Mouse (Mus musculus): ENCODE measurements at regions not wholly inside any gene's neighbourhood (a gene's known extent, or its start where the extent isn't known, plus 50 kb on each side); places are given as distances from the start of the nearest gene placed in this dataset.

DNA sequence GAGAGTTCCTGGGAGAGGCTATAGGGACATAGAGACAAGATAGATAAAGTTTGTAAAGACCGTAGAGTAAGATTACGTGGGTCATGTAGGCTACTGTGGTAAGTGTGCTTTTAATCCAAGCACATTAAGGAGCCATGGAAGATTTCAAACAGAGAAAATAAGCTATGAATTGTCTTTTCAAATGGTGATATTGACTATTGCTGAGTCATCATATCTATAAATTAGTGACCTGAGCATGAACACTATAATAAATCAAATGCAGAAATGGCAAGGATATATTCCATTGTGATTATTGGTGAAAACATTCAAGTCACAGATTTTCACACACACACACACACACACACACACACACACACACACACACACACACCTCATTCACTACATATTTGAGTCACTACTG is 355.3 kb upstream of the Ddhd1 start:
- Histone ChIP-seq H3K9me3 (no peaks in the 10 kb centered on the region), H3K27me3 (ENCODE audit: insufficient read depth, poor library complexity, severe bottlenecking) (no peaks in the 10 kb centered on the region), H3K36me3 (no peaks in the 10 kb centered on the region), H3K4me1 (replicated peaks) (0 out of 2 replicates have a peak, but pooled peaks cover 3% of the 10 kb centered on the region), H3K27ac (no peak overlapping the region), H3K4me3 (no peak overlapping the region)
- WGBS = 94% methylated on average over 2 of the region's 2 CpGs
- DNase-seq (ENCODE audit: low spot score) = no peak

DNA sequence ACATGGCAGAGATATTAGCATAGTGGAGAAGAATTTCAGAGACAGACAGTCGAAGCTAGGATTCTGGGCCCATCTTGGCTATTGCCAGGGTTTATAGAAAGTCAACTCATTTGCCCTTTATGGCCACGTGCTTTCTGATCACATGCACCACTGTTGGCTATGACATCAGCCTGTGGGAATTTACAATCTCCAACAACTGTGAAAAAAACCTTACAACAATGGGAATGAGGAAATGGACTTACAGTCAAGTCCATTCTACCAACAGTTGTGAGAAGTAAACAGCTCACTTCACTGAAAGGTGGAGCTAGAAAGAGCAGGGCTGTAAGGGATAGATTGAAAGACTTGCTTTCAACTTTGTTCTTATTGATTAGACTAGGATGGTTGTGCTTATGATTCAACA is 356.1 kb upstream of the Ddhd1 start:
- WGBS = 90% methylated on average over 2 of the region's 2 CpGs
- H3K27me3 ChIP-seq (ENCODE audit: insufficient read depth, poor library complexity, severe bottlenecking) = no peaks in the 10 kb centered on the region
- 0 out of 2 replicates have a peak, but pooled peaks cover 3% of the 10 kb centered on the region for H3K4me1 ChIP-seq (replicated peaks)
- H3K27ac ChIP-seq = no peak overlapping the region
- H3K9me3 ChIP-seq = no peaks in the 10 kb centered on the region
- H3K36me3 ChIP-seq = no peaks in the 10 kb centered on the region
- no peak overlapping the region for H3K4me3 ChIP-seq
- no peak for DNase-seq (ENCODE audit: low spot score)

DNA sequence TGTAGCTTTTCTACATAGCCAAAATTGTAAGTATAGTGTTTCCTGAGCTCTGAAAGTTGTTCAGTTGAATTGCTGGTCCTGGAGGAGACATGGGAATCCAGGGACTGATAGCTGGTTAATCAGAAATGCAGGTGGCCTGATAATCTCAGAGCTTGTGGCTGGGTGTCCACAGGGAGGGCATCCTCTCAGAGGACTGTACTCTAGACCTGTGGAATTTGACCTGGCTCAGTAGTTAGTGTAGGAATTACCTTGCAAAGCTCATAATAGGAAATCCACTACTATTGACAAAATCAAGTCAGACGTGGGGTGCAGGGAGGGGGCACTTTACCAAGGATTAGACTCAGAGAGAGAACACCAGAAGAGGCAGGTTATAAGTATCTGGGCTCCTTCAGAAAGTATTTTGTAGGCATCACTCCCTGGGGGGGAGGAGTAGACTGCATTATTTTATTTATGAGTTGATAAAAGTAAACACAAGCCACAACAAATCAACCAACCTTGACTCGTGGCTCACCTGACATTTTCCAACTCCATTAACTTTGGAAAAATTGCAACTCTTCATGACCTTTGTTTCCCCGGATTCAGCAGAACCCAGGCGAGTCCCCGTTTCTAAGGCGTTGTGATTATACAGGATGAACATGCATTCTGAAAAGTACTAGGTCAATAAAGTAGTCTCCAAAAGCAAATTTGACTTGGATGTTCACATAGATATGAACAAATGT is 357.9 kb upstream of the Ddhd1 start:
- Histone ChIP-seq H3K27me3 (ENCODE audit: insufficient read depth, poor library complexity, severe bottlenecking) (no peaks in the 10 kb centered on the region), H3K36me3 (no peaks in the 10 kb centered on the region), H3K4me3 (no peak overlapping the region), H3K9me3 (no peaks in the 10 kb centered on the region), H3K4me1 (replicated peaks) (0 out of 2 replicates have a peak, but pooled peaks cover 7% of the 10 kb centered on the region), H3K27ac (no peak overlapping the region)
- 92% methylated on average over 6 of the region's 6 CpGs for WGBS
- no peak for DNase-seq (ENCODE audit: low spot score)

DNA sequence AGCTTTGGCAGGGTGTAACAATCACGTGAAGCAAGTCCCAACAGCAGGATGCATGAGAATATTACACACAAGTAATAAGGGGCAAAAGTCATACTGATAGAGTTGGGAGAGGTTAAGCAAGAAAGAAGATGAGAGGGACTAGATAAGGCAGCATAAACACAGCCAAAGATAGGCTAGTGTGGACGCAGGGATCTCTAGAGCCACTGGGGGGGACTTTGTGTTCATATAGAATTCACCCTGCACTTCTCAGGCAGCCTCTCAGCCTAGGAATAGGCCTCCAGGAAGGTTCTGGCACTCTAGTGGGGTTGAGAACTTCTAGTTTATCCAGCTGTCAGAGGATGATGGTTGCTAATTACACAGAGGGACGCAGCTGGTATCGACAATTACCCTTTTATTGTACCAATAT is 358.8 kb upstream of the Ddhd1 start:
- H3K4me3 ChIP-seq = no peak overlapping the region
- no peaks in the 10 kb centered on the region for H3K9me3 ChIP-seq
- H3K36me3 ChIP-seq = no peaks in the 10 kb centered on the region
- H3K27ac ChIP-seq = no peak overlapping the region
- no peak for DNase-seq (ENCODE audit: low spot score)
- 75% methylated on average over 4 of the region's 4 CpGs for WGBS
- H3K4me1 ChIP-seq (replicated peaks) = 0 out of 2 replicates have a peak, but pooled peaks cover 7% of the 10 kb centered on the region
- no peaks in the 10 kb centered on the region for H3K27me3 ChIP-seq (ENCODE audit: insufficient read depth, poor library complexity, severe bottlenecking)

DNA sequence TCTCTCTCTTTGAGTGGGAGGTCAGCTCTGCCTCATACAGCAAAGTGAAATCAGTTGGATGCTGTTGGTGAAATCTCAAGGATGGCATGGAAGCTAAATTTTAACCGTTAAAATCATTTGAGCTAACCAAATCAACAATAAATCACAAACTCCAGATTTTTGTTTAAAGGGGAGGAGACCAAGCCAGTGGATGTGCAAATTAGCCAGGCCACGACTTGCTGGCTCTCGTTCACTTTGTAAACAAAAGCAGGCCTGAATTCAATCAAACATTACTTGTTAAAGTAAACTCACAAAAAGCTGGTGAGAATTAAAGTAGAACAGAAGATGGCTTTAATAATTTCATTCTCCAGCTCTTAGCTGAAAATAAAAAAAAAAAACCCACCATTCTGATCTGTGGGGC is 359.3 kb upstream of the Ddhd1 start:
- Histone ChIP-seq H3K4me1 (replicated peaks) (0 out of 2 replicates have a peak, but pooled peaks cover 7% of the 10 kb centered on the region), H3K36me3 (no peaks in the 10 kb centered on the region), H3K27me3 (ENCODE audit: insufficient read depth, poor library complexity, severe bottlenecking) (no peaks in the 10 kb centered on the region), H3K4me3 (no peak overlapping the region), H3K9me3 (no peaks in the 10 kb centered on the region), H3K27ac (no peak overlapping the region)
- WGBS = 72% methylated on average over 3 of the region's 3 CpGs
- no peak for DNase-seq (ENCODE audit: low spot score)

DNA sequence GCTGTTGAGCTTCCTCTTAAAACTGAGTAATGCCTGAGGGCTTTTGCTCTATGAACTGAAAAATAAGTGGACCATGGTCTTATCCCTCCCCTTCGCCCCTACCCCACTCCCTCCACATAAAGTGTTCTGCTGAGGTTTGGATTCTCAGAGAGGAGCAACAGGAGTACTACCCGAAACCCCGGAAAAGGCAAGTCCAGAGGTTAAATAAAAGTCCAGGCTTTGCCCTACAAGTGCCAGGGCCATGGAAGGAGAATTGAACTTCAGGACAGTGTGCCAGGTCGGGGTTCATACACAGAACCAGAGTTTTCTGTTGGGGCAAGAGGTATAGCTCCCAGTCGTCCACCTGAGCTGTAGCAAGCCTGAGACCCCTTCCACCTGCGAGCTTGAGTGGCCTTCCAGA is 360.0 kb upstream of the Ddhd1 start:
- no peak for DNase-seq (ENCODE audit: low spot score)
- WGBS = 79% methylated on average over 6 of the region's 6 CpGs
- Histone ChIP-seq H3K9me3 (no peaks in the 10 kb centered on the region), H3K4me3 (no peak overlapping the region), H3K27me3 (ENCODE audit: insufficient read depth, poor library complexity, severe bottlenecking) (no peaks in the 10 kb centered on the region), H3K4me1 (replicated peaks) (0 out of 2 replicates have a peak, but pooled peaks cover 7% of the 10 kb centered on the region), H3K36me3 (no peaks in the 10 kb centered on the region), H3K27ac (no peak overlapping the region)

DNA sequence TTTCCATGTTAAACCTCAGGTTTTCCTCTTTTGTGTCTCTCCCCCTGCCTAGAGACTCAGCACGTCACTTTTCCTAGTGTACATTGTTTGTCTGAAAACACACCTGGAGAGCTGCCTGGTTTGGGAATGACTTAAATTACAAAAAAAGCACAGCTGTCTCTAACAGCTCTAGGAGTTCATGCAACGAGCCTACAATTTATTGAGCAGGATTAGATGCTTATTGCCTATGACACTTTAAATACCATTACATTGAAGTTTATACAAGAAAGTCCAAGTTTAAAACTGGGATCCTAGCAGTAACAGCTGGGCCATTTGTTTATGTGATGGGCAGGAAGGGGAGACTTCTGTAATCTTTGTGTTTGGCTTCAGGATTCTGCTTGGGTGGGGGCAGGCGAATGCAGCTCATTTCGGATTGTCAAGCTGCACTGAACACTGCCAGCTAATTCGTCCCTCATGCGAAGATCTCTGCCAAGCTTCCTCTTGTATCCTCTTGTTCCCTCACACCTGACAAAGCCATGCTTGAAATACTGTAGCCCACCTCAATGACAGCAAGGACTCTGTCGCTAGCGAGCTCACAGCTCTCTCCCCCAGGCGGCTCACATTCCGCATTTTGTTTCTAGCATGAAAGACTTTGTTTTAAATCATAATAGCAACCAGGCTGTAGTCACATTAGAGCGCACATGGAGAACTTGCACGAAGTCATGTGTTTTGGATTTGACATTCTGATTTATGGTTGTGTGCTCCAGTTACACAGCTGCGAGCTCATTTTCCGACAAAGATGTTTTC is 359.8 kb upstream of the Gm15217 start:
- DNase-seq (ENCODE audit: low spot score) = peak; percentile 10
- WGBS = 69% methylated on average over 14 of the region's 14 CpGs
- H3K27me3 ChIP-seq (ENCODE audit: insufficient read depth, poor library complexity, severe bottlenecking) = no peaks in the 10 kb centered on the region

DNA sequence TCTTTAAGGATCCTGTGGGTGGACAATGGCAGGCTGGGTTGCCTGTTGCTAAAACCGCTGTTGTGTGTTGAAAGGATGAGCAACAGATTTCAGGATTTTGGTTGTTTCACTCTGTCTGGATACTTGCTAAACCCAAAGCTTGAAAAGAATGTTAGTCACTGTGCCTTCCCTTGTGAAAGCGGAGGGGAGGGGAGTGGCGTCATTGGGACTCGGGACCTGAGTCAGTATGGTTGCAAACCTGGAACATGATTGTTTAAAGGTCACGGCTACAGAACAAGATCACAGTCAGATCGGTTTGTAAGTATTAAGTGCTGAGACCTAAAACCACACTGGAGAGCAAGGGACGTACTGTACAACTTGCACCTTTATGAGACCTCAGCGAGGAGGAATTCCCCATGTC is 344.9 kb upstream of the Gm15217 start:
- Histone ChIP-seq H3K27me3 (ENCODE audit: insufficient read depth, poor library complexity, severe bottlenecking) (no peaks in the 10 kb centered on the region), H3K9me3 (no peaks in the 10 kb centered on the region), H3K4me1 (replicated peaks) (no peaks in the 10 kb centered on the region), H3K4me3 (no peak overlapping the region), H3K36me3 (no peaks in the 10 kb centered on the region), H3K27ac (no peak overlapping the region)
- DNase-seq (ENCODE audit: low spot score) = no peak
- 88% methylated on average over 8 of the region's 8 CpGs for WGBS

More for the DNA sequence above, 359.8 kb upstream of the Gm15217 start:
- H3K4me3 ChIP-seq = no peak overlapping the region
- H3K4me1 ChIP-seq (replicated peaks) = 0 out of 2 replicates have a peak, but pooled peaks cover 7% of the 10 kb centered on the region
- H3K36me3 ChIP-seq = no peaks in the 10 kb centered on the region
- no peak overlapping the region for H3K27ac ChIP-seq
- H3K9me3 ChIP-seq = no peaks in the 10 kb centered on the region

DNA sequence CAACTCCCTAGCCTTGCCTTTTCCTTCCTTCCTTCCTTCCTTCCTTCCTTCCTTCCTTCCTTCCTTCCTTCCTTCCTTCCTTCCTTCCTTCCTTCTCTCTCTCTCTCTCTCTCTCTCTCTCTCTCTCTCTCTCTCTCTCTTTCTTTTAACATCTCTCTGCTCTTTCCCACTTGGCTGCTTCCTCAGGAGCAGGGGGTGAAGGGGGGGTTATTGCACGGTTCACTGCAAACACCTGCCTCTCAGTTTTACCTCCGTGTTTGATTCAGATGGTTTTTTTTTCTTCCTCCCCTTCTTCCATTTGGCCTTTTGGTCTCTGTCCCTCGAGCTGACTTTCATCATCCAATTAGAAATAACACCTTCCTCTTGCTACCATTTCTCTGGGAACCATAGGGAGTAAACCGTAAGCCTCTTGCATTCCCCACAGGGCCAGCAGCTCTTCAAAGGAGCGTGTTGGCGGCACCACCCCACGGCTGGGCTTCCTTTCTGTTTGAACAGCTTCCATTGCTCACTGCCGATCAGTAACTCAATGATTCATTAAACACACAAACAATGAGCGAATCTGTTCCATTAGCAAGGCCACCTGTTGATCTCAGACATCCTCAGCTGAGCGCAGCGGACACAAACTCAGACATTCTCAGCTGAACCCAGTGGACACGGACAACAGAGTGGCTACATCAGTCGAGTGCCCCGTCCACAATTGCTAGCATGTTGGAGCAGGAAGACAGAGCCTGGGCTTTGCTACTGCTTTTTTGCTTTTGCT is 318.4 kb upstream of the Gm15217 start:
- H3K4me3 ChIP-seq = peak overlapping the region; percentile 32; the same call in 1 of the 2 replicates

DNA sequence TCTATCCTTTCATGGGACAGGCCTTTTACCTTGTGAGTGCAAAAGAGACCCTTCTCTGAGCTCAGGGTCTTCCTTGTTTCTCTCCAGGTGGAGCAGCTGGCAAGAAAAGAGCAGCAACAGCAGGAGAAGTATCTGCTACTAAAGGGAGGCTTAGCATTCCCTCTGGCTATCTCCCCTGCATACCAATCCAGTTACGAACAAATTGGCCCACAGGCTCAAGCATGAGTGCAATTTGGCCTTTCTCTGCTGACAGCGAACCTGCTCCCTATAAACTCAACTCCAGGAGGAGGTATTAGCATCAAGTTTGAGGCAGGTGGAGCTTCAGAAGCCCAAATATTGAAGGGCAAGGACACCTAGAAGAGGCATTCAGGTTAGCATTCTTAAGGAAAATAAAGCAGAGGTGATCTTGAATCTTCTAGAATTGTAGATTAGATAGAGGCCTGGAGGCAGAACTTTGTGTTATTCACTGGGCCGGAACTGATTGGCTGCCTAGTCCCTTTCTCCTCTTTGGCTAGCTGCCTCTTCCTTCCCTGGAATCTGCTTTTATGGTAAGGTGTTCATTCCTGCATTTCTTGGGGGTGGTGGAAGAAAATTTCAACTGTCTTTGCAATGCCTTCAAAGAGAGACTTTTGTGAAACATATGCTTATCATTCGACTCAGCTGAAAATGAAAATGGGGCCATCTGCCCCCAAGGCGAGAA is 312.0 kb upstream of the Gm15217 start:
- peaks cover 6% of the 10 kb centered on the region; the same call in 1 of the 2 replicates for H3K4me1 ChIP-seq (replicated peaks)
- H3K27me3 ChIP-seq (ENCODE audit: insufficient read depth, poor library complexity, severe bottlenecking) = no peaks in the 10 kb centered on the region
- no peak for DNase-seq (ENCODE audit: low spot score)
- H3K27ac ChIP-seq = no peak overlapping the region
- H3K4me3 ChIP-seq = no peak overlapping the region
- H3K36me3 ChIP-seq = no peaks in the 10 kb centered on the region
- no peaks in the 10 kb centered on the region for H3K9me3 ChIP-seq
- 75% methylated on average over 5 of the region's 5 CpGs for WGBS

More for the DNA sequence above, 318.4 kb upstream of the Gm15217 start:
- 0 out of 2 replicates have a peak overlapping the region, but pooled peaks have one; percentile 29 for H3K27ac ChIP-seq
- H3K9me3 ChIP-seq = no peaks in the 10 kb centered on the region
- no peaks in the 10 kb centered on the region for H3K27me3 ChIP-seq (ENCODE audit: insufficient read depth, poor library complexity, severe bottlenecking)
- WGBS = 32% methylated on average over 14 of the region's 14 CpGs
- DNase-seq (ENCODE audit: low spot score) = peak; percentile 30
- H3K36me3 ChIP-seq = no peaks in the 10 kb centered on the region
- H3K4me1 ChIP-seq (replicated peaks) = peaks cover 9% of the 10 kb centered on the region

DNA sequence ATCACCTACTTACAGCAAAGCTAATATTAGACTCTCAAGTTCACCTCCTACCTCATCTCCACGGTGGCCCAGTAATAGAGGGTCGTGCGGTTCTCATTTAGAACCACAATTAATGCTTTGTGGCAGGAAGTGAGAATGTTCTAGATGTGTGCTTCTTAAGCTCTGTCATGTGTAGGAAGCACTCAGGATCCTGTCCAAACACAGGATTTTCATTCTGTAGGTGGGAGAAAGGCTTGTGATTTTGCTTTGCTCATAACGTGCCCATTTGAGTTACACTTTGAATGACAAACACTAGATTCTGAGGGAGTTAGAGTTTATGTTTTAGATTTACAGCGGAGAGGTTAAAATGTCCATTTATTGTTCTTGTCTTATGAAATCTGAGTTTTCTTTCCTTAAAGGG is 308.0 kb upstream of the Gm15217 start:
- Histone ChIP-seq H3K27me3 (ENCODE audit: insufficient read depth, poor library complexity, severe bottlenecking) (no peaks in the 10 kb centered on the region), H3K9me3 (no peaks in the 10 kb centered on the region), H3K4me1 (replicated peaks) (peaks cover 6% of the 10 kb centered on the region; the same call in 1 of the 2 replicates), H3K36me3 (no peaks in the 10 kb centered on the region), H3K27ac (no peak overlapping the region), H3K4me3 (no peak overlapping the region)
- DNase-seq (ENCODE audit: low spot score) = no peak
- 94% methylated on average over 5 of the region's 5 CpGs for WGBS

DNA sequence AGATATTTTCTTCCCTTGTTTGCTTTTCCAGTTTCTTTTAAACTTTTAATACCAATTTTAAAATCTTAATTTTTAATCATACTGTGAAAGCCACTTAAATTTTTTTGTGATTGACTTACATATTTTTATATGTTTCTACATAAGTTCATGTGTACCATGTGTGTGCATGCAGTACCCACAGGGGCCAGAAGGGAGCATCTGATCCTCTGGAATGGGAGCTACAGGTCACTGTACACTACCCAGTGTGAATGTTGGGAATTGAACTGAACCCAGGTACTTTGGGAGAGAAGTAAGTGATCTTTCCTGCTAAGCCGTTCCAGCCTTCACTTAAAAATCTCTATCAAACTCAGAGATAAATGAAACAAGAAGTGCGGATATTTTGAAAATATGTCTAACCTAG is 302.5 kb upstream of the Gm15217 start:
- H3K27me3 ChIP-seq (ENCODE audit: insufficient read depth, poor library complexity, severe bottlenecking) = no peaks in the 10 kb centered on the region
- DNase-seq (ENCODE audit: low spot score) = no peak
- H3K36me3 ChIP-seq = no peaks in the 10 kb centered on the region
- H3K27ac ChIP-seq = no peak overlapping the region
- no peaks in the 10 kb centered on the region for H3K9me3 ChIP-seq
- no peaks in the 10 kb centered on the region for H3K4me1 ChIP-seq (replicated peaks)
- H3K4me3 ChIP-seq = no peak overlapping the region
- WGBS = 95% methylated on average over 2 of the region's 2 CpGs

Measured in hindbrain, embryonic 10.5 days (tissue).